Mouse (Mus musculus) limb, embryonic 14.5 days (tissue): ENCODE measurements around the gene Trak1. TPM values are rescaled to one million over a fixed set of nuclear protein-coding genes. Genes with fewer than 3 reads are reported as not detected.
"Not testable (repeated sequence)": the region's sequence is repeated elsewhere in the genome, so short reads cannot be mapped to it uniquely, and the experiment has no call there.

Experiments
- ATAC-seq: fragments of 200-750 bp; cut with Nextera tagmentation; 2 replicates; pipeline ENCODE4 v1.8.0; 2017; ENCODE audit warnings: low read depth, moderate number of reproducible peaks, moderate TSS enrichment; ENCODE audit not compliant: low FRiP score
- DNase-seq: peaks from one replicate; pipeline ENCODE4 v3.0.0-alpha.2; 2015; ENCODE audit warnings: low spot score
- H3K27ac ChIP-seq: fragments of 300-500 bp; sonication (generic); replicated peaks from 2 replicates; pipeline ENCODE4 v1.5.1; 2014; ENCODE audit warnings: low read depth, mild to moderate bottlenecking, low read length, moderate library complexity, mixed read lengths
- H3K27me3 ChIP-seq: fragments of 300-500 bp; sonication (generic); 2 replicates; pipeline ENCODE4 v1.6.1; 2014; ENCODE audit warnings: low read length, mixed read lengths; ENCODE audit not compliant: control insufficient read depth, insufficient read depth
- H3K36me3 ChIP-seq: fragments of 300-500 bp; sonication (generic); 2 replicates; pipeline ENCODE4 v1.6.1; 2014; ENCODE audit warnings: mild to moderate bottlenecking, low read length, moderate library complexity, mixed read lengths; ENCODE audit not compliant: control insufficient read depth, insufficient read depth
- H3K4me1 ChIP-seq: fragments of 300-500 bp; sonication (generic); 2 replicates; pipeline ENCODE4 v1.6.1; 2014; ENCODE audit warnings: antibody characterized with exemption, low read length, mixed read lengths; ENCODE audit not compliant: control insufficient read depth, insufficient read depth
- H3K4me2 ChIP-seq: fragments of 300-500 bp; sonication (generic); replicated peaks from 2 replicates; pipeline ENCODE4 v1.6.1; 2014; ENCODE audit warnings: low read depth, mild to moderate bottlenecking, low read length, moderate library complexity; ENCODE audit not compliant: severe bottlenecking
- H3K4me3 ChIP-seq: fragments of 300-500 bp; sonication (generic); replicated peaks from 2 replicates; pipeline ENCODE4 v1.5.1; 2014; ENCODE audit warnings: low read length
- H3K9ac ChIP-seq: fragments of 300-500 bp; sonication (generic); 2 replicates; pipeline ENCODE4 v1.6.1; 2014; ENCODE audit warnings: mild to moderate bottlenecking, low read depth, low read length, moderate library complexity; ENCODE audit not compliant: severe bottlenecking
- H3K9me3 ChIP-seq: fragments of 300-500 bp; sonication (generic); 2 replicates; pipeline ENCODE4 v1.6.1; 2016; ENCODE audit warnings: low read length; ENCODE audit not compliant: control insufficient read depth
- POLR2A ChIP-seq: fragments of 200-500 bp; IDR thresholded peaks from 2 replicates; pipeline ENCODE4 v1.8.0; 2012; ENCODE audit warnings: inconsistent platforms, mild to moderate bottlenecking, moderate library complexity, borderline replicate concordance; ENCODE audit not compliant: insufficient read depth, insufficient read length; ENCODE audit errors: extremely low read depth
- WGBS: fragments of 180-500 bp; shearing (Covaris S2); extraction: QIAGEN DNeasy Blood & Tissue Kit; methylation state at CpG from one replicate; pipeline ENCODE4 v1.1.7; 2014; 5-methylcytosine and 5-hydroxymethylcytosine counted together
- polyA plus RNA-seq, 2 experiments: library from polyadenylated mRNA; depleted of rRNA in 1 of 2; stranded (reverse) in 1 of 2; unstranded in 1 of 2; fragments of >200 nt; fragmentation: Nextera tagmentation in 1 of 2; extraction: Ambion mirVana in 1 of 2; gene quantifications; 2 replicates each; pipeline versions ENCODE4 v1.2.1 to v1.2.3; 2012 to 2014

Gene Trak1
- polyA plus RNA-seq, 2 experiments = 20.8 to 31.2 TPM

- Histone ChIP-seq H3K36me3 (peaks cover 58% of the 10 kb centered on the region), H3K4me1 (no peaks in the 10 kb centered on the region), H3K27ac (no peak overlapping the region), H3K9me3 (no peaks in the 10 kb centered on the region), H3K4me2 (no peak overlapping the region), H3K4me3 (no peak overlapping the region), H3K9ac (no peak overlapping the region), H3K27me3 (no peaks in the 10 kb centered on the region)
- DNase-seq (no peak), ATAC-seq (no peak)
- WGBS = 86% methylated on average over 3 of the region's 3 CpGs
- no peak for TF ChIP-seq POLR2A
These were observed 147.0 kb downstream of the Trak1 start for GRCm38 (mm10) chr9:121444367-121444707.

GRCm38 (mm10) chr9:121445364-121445763 lies 148.1 kb downstream of the Trak1 start:
- H3K4me1 ChIP-seq = no peaks in the 10 kb centered on the region
- WGBS = 83% methylated on average over 2 of the region's 2 CpGs
- H3K9me3 ChIP-seq = no peaks in the 10 kb centered on the region
- H3K4me2 ChIP-seq = no peak overlapping the region
- no peak overlapping the region for H3K9ac ChIP-seq
- TF ChIP-seq POLR2A = no peak
- no peak for ATAC-seq
- no peaks in the 10 kb centered on the region for H3K27me3 ChIP-seq
- no peak overlapping the region for H3K27ac ChIP-seq
- no peak for DNase-seq
- peaks cover 64% of the 10 kb centered on the region for H3K36me3 ChIP-seq
- H3K4me3 ChIP-seq = no peak overlapping the region

GRCm38 (mm10) chr9:121446431-121446831 lies 149.1 kb downstream of the Trak1 start:
- H3K36me3 ChIP-seq = peaks cover 67% of the 10 kb centered on the region

GRCm38 (mm10) chr9:121452342-121452942 lies 155.1 kb downstream of the Trak1 start:
- not testable (repeated sequence) for H3K27ac ChIP-seq, DNase-seq, H3K27me3 ChIP-seq, ATAC-seq, H3K4me1 ChIP-seq, H3K9me3 ChIP-seq, H3K9ac ChIP-seq, H3K4me2 ChIP-seq, H3K4me3 ChIP-seq
- 82% methylated on average over 9 of the region's 9 CpGs for WGBS
- H3K36me3 ChIP-seq = peaks cover 70% of the 10 kb centered on the region

More at GRCm38 (mm10) chr9:121446431-121446831, 149.1 kb downstream of the Trak1 start:
- WGBS = 91% methylated on average over 13 of the region's 13 CpGs
- ATAC-seq = no peak
- Histone ChIP-seq H3K9me3 (no peaks in the 10 kb centered on the region), H3K27me3 (no peaks in the 10 kb centered on the region), H3K4me3 (no peak overlapping the region), H3K4me1 (no peaks in the 10 kb centered on the region), H3K4me2 (no peak overlapping the region), H3K9ac (no peak overlapping the region), H3K27ac (no peak overlapping the region)
- DNase-seq = no peak
- TF ChIP-seq POLR2A = no peak

GRCm38 (mm10) chr9:121454891-121455290 lies 157.6 kb downstream of the Trak1 start:
- no peak for DNase-seq
- peaks cover 48% of the 10 kb centered on the region for H3K36me3 ChIP-seq
- H3K4me1 ChIP-seq = no peaks in the 10 kb centered on the region
- H3K4me2 ChIP-seq = no peak overlapping the region
- H3K27ac ChIP-seq = no peak overlapping the region
- no peaks in the 10 kb centered on the region for H3K9me3 ChIP-seq
- no peak for TF ChIP-seq POLR2A
- WGBS = 78% methylated on average over 3 of the region's 3 CpGs
- ATAC-seq = no peak
- H3K9ac ChIP-seq = no peak overlapping the region
- H3K4me3 ChIP-seq = no peak overlapping the region
- no peaks in the 10 kb centered on the region for H3K27me3 ChIP-seq

- WGBS = 84% methylated on average over 13 of the region's 13 CpGs
- H3K4me2 ChIP-seq = no peak overlapping the region
These were observed 159.6 kb downstream of the Trak1 start for GRCm38 (mm10) chr9:121456739-121457515.

More at GRCm38 (mm10) chr9:121456739-121457515, 159.6 kb downstream of the Trak1 start:
- Histone ChIP-seq H3K4me3 (no peak overlapping the region), H3K27ac (no peak overlapping the region), H3K36me3 (peaks cover 55% of the 10 kb centered on the region), H3K27me3 (no peaks in the 10 kb centered on the region), H3K9me3 (no peaks in the 10 kb centered on the region), H3K4me1 (no peaks in the 10 kb centered on the region), H3K9ac (no peak overlapping the region)
- no peak for TF ChIP-seq POLR2A
- no peak for ATAC-seq
- no peak for DNase-seq
